ENCODE assay signal across 9 mouse cellular contexts in the genomic region with DNA sequence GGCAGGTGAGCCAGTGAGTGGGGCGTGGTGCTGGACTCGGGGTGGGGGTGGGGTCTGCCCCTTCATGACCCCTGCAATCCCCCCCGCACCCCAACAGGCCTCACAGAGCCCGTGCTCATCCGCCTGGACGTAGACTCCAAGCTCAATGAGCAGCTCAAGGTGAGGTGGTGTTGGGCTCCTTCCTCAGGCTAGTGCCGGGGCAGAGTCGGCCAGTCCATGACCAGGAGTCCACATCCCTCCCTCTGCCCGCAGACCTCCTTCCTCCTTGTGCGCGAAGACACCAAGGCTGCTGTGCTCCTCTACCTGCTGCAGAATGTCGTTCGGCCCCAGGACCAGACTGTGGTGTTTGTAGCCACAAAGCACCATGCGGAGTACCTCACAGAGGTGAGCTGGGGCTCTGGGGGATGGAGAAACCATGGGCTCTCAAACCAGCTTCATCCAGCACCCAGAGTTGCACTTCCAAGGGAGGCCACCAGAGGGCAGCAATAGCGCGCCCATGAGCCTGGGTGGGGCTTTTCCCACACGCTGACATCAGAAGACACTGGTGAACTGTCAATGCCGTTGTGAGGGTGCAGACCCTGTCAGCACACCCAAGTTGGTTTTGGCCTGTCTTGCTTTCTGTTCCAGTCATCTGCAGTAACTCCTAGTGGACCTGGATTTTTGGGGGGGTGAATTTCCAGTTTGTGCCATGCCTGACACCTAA. TPM values are rescaled to one million over a fixed set of nuclear protein-coding genes. Genes with fewer than 3 reads are reported as not detected.
DNase-seq lines count a peak whose midpoint lies in the region; ATAC-seq lines count a peak whose summit lies in the region.
"Had no signal": no experiment of that assay in that cellular context is flagged by ENCODE, and none has a peak within 500 bp of the region (broad histone marks: within the 10 kb centered on the region; RNA-seq: fewer than 3 reads in every experiment).

No protein-coding gene starts in this region.

- no peak overlapping the region for H3K4me2 ChIP-seq in forebrain, embryonic 14.5 days (ENCODE audit: low read length)
- H3K4me2 ChIP-seq in hindbrain, embryonic 14.5 days (replicated peaks): no peak overlapping the region
- H3K4me2 ChIP-seq: limb, embryonic 12.5 days had no signal

- WGBS in forebrain, embryonic 14.5 days: 68% methylated on average over 18 of the region's 18 CpGs
- WGBS in hindbrain, embryonic 14.5 days: 70% methylated on average over 18 of the region's 18 CpGs

- intact Hi-C loops in left cerebral cortex, postnatal 10 days (cut with DNase I): loop anchor here (2.0 to 5.0 kb wide), 4 partner anchors 28 to 127 kb away; partner anchors contain the start of genes Oas2 and Rasal1

- H3K4me3 ChIP-seq in forebrain, embryonic 14.5 days (ENCODE audit: low read depth, low read length): no peak overlapping the region
- H3K4me3 ChIP-seq in hindbrain, embryonic 14.5 days (replicated peaks; ENCODE audit: low read length): no peak overlapping the region
- H3K4me3 ChIP-seq: limb, embryonic 12.5 days had no signal

- H3K27ac ChIP-seq in forebrain, embryonic 14.5 days (ENCODE audit: low read depth, low read length): no peak overlapping the region
- H3K27ac ChIP-seq in hindbrain, embryonic 14.5 days: no peak overlapping the region
- H3K27ac ChIP-seq: limb, embryonic 12.5 days had no signal

- 0 out of 2 replicates have a peak, but pooled peaks cover 3% of the 10 kb centered on the region for H3K9me3 ChIP-seq in forebrain, embryonic 14.5 days (replicated peaks; ENCODE audit: control insufficient read depth, low read length)
- H3K9me3 ChIP-seq in hindbrain, embryonic 14.5 days (ENCODE audit: control insufficient read depth, low read length): no peaks in the 10 kb centered on the region

- DNase-seq in Muller cell, postnatal 12 days (ENCODE audit: inconsistent ontology term): peak; percentile 77
- DNase-seq in c-Kit-positive CD71-negative TER-119-negative erythroid progenitor cells, embryonic 14.5 days (ENCODE audit: low read depth): peak; percentile 87
- DNase-seq in forebrain, embryonic 14.5 days (ENCODE audit: low spot score): peak; percentile 78
- peak; percentile 90 for DNase-seq in hindbrain, embryonic 14.5 days (ENCODE audit: low spot score)
- DNase-seq in left cerebral cortex, postnatal 10 days (ENCODE audit: extremely low spot score in 1 of 2, low spot score in 2 of 2): peak; percentile 82 to 83
- DNase-seq in mesoderm, embryonic 11.5 days (ENCODE audit: low read depth, low spot score): peak; percentile 80
- DNase-seq in right cerebral cortex, postnatal 10 days (ENCODE audit: low spot score in 2 of 2): peak; percentile 89 to 91
- peak; percentile 68 to 85 for DNase-seq in urinary bladder, postnatal 4 days (ENCODE audit: low spot score in 2 of 2)

- H3K9ac ChIP-seq in forebrain, embryonic 14.5 days (ENCODE audit: low read length): no peak overlapping the region
- H3K9ac ChIP-seq in hindbrain, embryonic 14.5 days: no peak overlapping the region
- H3K9ac ChIP-seq: limb, embryonic 12.5 days had no signal

- H3K4me1 ChIP-seq in forebrain, embryonic 14.5 days (ENCODE audit: control insufficient read depth, insufficient read depth, low read length): no peaks in the 10 kb centered on the region
- no peaks in the 10 kb centered on the region for H3K4me1 ChIP-seq in hindbrain, embryonic 14.5 days (replicated peaks; ENCODE audit: control insufficient read depth, insufficient read depth, low read length)

- H3K36me3 ChIP-seq in forebrain, embryonic 14.5 days (ENCODE audit: control insufficient read depth, insufficient read depth, low read length): peaks cover 82% of the 10 kb centered on the region
- H3K36me3 ChIP-seq in hindbrain, embryonic 14.5 days (replicated peaks; ENCODE audit: control insufficient read depth, insufficient read depth): peaks cover 92% of the 10 kb centered on the region

- peak; percentile 33 for ATAC-seq in forebrain, embryonic 14.5 days
- ATAC-seq in hindbrain, embryonic 14.5 days (ENCODE audit: low FRiP score): 0 out of 2 replicates have a peak, but pooled peaks have one; percentile 14

- no peaks in the 10 kb centered on the region for H3K27me3 ChIP-seq in forebrain, embryonic 14.5 days (replicated peaks; ENCODE audit: control insufficient read depth, insufficient read depth, low read length)
- no peaks in the 10 kb centered on the region for H3K27me3 ChIP-seq in hindbrain, embryonic 14.5 days (ENCODE audit: control insufficient read depth, insufficient read depth, low read length)
- H3K27me3 ChIP-seq: limb, embryonic 12.5 days had no signal

RNA-seq across cellular contexts. Expression of gene Ddx54, which starts 8.0 kb away (rescaled TPM):
- polyA plus RNA-seq in forebrain, embryonic 14.5 days (2014; fragmentation: Nextera tagmentation; extraction: Ambion mirVana): 26.9 and 33.1 TPM in 2 replicates
- 27.8 and 29.8 TPM in 2 replicates for polyA plus RNA-seq in hindbrain, embryonic 14.5 days (2014; fragmentation: Nextera tagmentation; extraction: Ambion mirVana)
- total RNA-seq in left cerebral cortex, postnatal 10 days (2021): 10 to 100 TPM; 47.5 to 48.8 TPM

RNA-seq across cellular contexts. Expression of gene Rita1, which starts 8.1 kb away (rescaled TPM):
- polyA plus RNA-seq in forebrain, embryonic 14.5 days (2014; fragmentation: Nextera tagmentation; extraction: Ambion mirVana): 15.9 and 18.3 TPM in 2 replicates
- 20.1 and 20.6 TPM in 2 replicates for polyA plus RNA-seq in hindbrain, embryonic 14.5 days (2014; fragmentation: Nextera tagmentation; extraction: Ambion mirVana)
- total RNA-seq in left cerebral cortex, postnatal 10 days (2021): 10 to 100 TPM; 29.5 to 31.2 TPM

RNA-seq across cellular contexts. Expression of gene Cfap73, which starts 13.5 kb away (rescaled TPM):
- polyA plus RNA-seq in forebrain, embryonic 14.5 days (2014; fragmentation: Nextera tagmentation; extraction: Ambion mirVana): 0.19 and 0.57 TPM in 2 replicates
- 0.53 and 1.1 TPM in 2 replicates for polyA plus RNA-seq in hindbrain, embryonic 14.5 days (2014; fragmentation: Nextera tagmentation; extraction: Ambion mirVana)
- total RNA-seq in left cerebral cortex, postnatal 10 days (2021): 1 to 10 TPM in 1 of 2 experiments, not detected in 1; 1.1 TPM
- polyA plus RNA-seq: limb, embryonic 12.5 days had no signal

RNA-seq across cellular contexts. Expression of gene Rasal1, which starts 28.1 kb away (rescaled TPM):
- polyA plus RNA-seq in forebrain, embryonic 14.5 days (2014; fragmentation: Nextera tagmentation; extraction: Ambion mirVana): 1.5 and 3.2 TPM in 2 replicates
- 0.31 and 0.74 TPM in 2 replicates for polyA plus RNA-seq in hindbrain, embryonic 14.5 days (2014; fragmentation: Nextera tagmentation; extraction: Ambion mirVana)
- 100 to 1,000 TPM; 107 to 122 TPM for total RNA-seq in left cerebral cortex, postnatal 10 days (2021)

RNA-seq across cellular contexts. Expression of gene Iqcd, which starts 31.7 kb away (rescaled TPM):
- 2.0 and 2.4 TPM in 2 replicates for polyA plus RNA-seq in forebrain, embryonic 14.5 days (2014; fragmentation: Nextera tagmentation; extraction: Ambion mirVana)
- polyA plus RNA-seq in hindbrain, embryonic 14.5 days (2014; fragmentation: Nextera tagmentation; extraction: Ambion mirVana): 1.5 and 1.9 TPM in 2 replicates
- total RNA-seq in left cerebral cortex, postnatal 10 days (2021): under 1 TPM; 0.36 to 0.47 TPM
